Mouse (Mus musculus) right cerebral cortex, postnatal 10 days (tissue): ENCODE measurements around the gene Olfr1110.
"Not testable (repeated sequence)": the region's sequence is repeated elsewhere in the genome, so short reads cannot be mapped to it uniquely, and the experiment has no call there.

Source experiments
- DNase-seq, 2 experiments: peaks; one replicate each; pipeline ENCODE4 v3.0.0; 2021; ENCODE audit warnings: low spot score in 2 of 2

Olfr1110 gene

GRCm38 (mm10) chr2:87140200-87140599, at the start of gene Olfr1110:
Gene Olfr1110, minus strand, starts transcription at chr2:87140300.
- DNase-seq = no peak

- DNase-seq = no peak
These were observed 47.4 kb upstream of the Olfr1110 start, which contains the start of gene Olfr1112 for GRCm38 (mm10) chr2:87187498-87187897. Gene Olfr1112, plus strand, starts transcription at chr2:87187798.

- not testable (repeated sequence) for DNase-seq
These were observed 27.6 kb upstream of the Olfr1110 start for GRCm38 (mm10) chr2:87167731-87168130.

- no peak for DNase-seq
These were observed 12.4 kb upstream of the Olfr1110 start, which contains the start of gene Olfr1111 for GRCm38 (mm10) chr2:87152524-87152923. Gene Olfr1111, minus strand, starts transcription at chr2:87152624.

GRCm38 (mm10) chr2:87114467-87114866, 25.6 kb downstream of the Olfr1110 start, which contains the start of gene Olfr259:
Gene Olfr259, minus strand, starts transcription at chr2:87114567.
- DNase-seq = no peak

GRCm38 (mm10) chr2:87095908-87096307, 44.2 kb downstream of the Olfr1110 start, which contains the start of gene Olfr1109:
Gene Olfr1109, minus strand, starts transcription at chr2:87096008.
- no peak for DNase-seq
